Mouse (Mus musculus): ENCODE data around the gene Amdhd1.

DNA sequence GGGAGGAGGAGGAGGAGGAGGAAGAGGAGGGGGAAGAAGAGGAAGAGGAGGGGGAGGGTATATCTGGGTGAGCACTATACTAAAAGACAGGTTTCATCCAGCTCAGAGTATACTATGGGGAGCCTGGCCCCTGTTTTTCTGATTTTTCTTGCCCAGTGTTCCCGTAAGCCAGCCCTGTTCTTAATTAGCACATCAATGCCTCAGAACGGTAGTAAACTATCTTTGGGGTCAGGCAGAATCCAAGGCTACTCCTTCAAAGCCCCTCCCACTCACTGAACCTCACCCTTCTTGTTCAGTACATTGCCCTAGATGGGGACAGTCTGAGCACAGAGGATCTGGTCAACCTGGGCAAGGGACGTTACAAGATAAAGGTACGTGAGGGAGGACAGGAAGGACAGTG is 49.4 kb downstream of the Amdhd1 start:
- TF ChIP-seq MYOD1 (IDR thresholded peaks at IDR 0.05; ENCODE audit: control insufficient read depth in 1 of 3, insufficient read length in 2 of 3, low read depth in 2 of 3) (no peak), E2F4 (IDR thresholded peaks at IDR 0.05; ENCODE audit: insufficient read depth) (no peak), POLR2A (IDR thresholded peaks at IDR 0.05; ENCODE audit: insufficient read length, low read depth) (no peak), POLR2AphosphoS2 (IDR thresholded peaks at IDR 0.05; ENCODE audit: insufficient read length, low read depth) (no peak), CEBPB (IDR thresholded peaks at IDR 0.05; ENCODE audit: insufficient read depth, poor library complexity, severe bottlenecking) (no peak), MAX (IDR thresholded peaks at IDR 0.05; ENCODE audit: low read depth) (no peak)
